Mouse (Mus musculus): ENCODE results near the gene Fpgs.

DNA sequence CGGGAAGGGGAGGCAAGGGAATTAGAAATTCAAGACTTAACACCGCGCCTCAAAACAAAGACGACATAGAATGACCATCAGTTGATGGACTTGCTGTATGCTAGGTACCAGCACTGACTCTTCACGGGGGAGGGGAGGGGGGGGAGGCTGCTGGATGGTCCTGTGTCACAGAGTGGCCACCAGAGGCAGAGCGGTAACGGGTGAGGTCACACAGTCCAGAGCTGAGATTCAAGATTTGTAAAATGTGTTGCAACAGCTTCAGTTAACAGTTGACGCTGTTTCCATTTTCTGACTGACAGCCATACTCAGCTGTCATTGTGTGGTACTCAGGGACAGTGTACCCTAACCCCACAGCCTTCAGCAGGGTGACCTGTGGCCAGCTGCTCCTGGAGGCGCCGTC lies 48.2 kb upstream of the Fpgs start:
- no peak for TF ChIP-seq TCF12 (IDR thresholded peaks at IDR 0.05; ENCODE audit: low read depth, low read length)
- no peak for TF ChIP-seq SMC3 (IDR thresholded peaks at IDR 0.05; ENCODE audit: low read depth, low read length)
- TF ChIP-seq POLR2A (IDR thresholded peaks at IDR 0.05; ENCODE audit: control insufficient read depth in 1 of 2, insufficient read depth in 1 of 2, low read depth in 1 of 2, low read length in 2 of 2, poor library complexity in 1 of 2) = no peak
- no peak for TF ChIP-seq CTCF (IDR thresholded peaks at IDR 0.05 in 2 of 3, conservative IDR thresholded peaks at IDR 0.05 in 1 of 3; ENCODE audit: control insufficient read depth in 1 of 3, insufficient read depth in 1 of 3, low read depth in 2 of 3, low read length in 3 of 3, poor library complexity in 1 of 3, severe bottlenecking in 1 of 3)
- TF ChIP-seq ZC3H11A (IDR thresholded peaks at IDR 0.05; ENCODE audit: low read depth, low read length) = no peak
- no peak for TF ChIP-seq BHLHE40 (IDR thresholded peaks at IDR 0.05; ENCODE audit: borderline replicate concordance, low read depth, low read length)
- no peak for TF ChIP-seq ZNF384 (IDR thresholded peaks at IDR 0.05; ENCODE audit: low read depth, low read length)
- no peak for TF ChIP-seq GATA1 (IDR thresholded peaks at IDR 0.05; ENCODE audit: low read depth, low read length)

Data from MEL (cell line).